Mouse (Mus musculus): ENCODE measurements around the gene Hist2h4. TPM values are rescaled to one million over a fixed set of nuclear protein-coding genes. Genes with fewer than 3 reads are reported as not detected.
"Not testable (repeated sequence)": the region's sequence is repeated elsewhere in the genome, so short reads cannot be mapped to it uniquely, and the experiment has no call there.

Hist2h4 gene
- polyA plus RNA-seq, 1 experiment from 2014 or later = 10.9 TPM

DNA sequence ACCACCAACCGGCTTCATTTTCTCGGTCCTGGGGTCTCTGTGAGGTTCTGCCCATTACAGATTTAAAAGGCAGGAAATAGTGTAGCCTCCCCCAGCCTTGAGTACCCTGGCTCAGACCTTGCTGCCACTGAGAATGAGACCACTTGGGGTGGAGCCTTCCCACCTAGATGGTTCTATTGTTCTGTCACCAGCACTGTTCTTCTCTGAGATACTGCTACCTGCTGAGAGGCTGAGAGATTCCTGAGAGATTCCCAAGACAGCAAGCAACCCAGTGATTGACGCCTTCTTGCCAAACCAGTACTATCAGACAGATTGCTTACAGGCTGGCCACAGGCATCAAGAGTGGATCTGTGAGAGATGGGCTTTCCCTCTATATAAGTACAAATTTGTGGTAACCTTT, 26.1 kb upstream of the Hist2h4 start:
- 75% methylated on average over 3 of the region's 3 CpGs for WGBS
- H3K9ac ChIP-seq = no peak overlapping the region
- no peak for ATAC-seq (ENCODE audit: low FRiP score)
- no peak overlapping the region for H3K4me2 ChIP-seq (replicated peaks)
- H3K4me3 ChIP-seq = no peak overlapping the region
- H3K4me1 ChIP-seq = peaks cover 3% of the 10 kb centered on the region; the same call in 1 of the 2 replicates
- no peaks in the 10 kb centered on the region for H3K9me3 ChIP-seq (replicated peaks)
- peaks cover 15% of the 10 kb centered on the region for H3K27me3 ChIP-seq
- H3K36me3 ChIP-seq = no peaks in the 10 kb centered on the region
- H3K27ac ChIP-seq = no peak overlapping the region

DNA sequence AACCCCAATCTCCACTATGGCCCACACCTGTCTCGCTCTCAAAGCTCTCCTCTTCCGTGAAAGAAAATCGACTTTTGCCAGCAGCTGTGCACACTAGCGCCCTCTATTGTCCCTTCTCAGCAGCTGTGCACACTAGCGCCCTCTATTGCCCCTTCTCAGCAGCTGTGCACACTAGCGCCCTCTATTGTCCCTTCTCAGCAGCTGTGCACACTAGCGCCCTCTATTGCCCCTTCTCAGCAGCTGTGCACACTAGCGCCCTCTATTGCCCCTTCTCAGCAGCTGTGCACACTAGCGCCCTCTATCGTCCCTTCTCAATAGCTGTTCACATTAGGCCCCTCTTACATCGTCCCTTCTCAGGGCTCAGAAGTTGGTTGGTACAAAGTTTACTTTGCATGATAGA, 24.2 kb upstream of the Hist2h4 start:
- not testable (repeated sequence) for ATAC-seq (ENCODE audit: low FRiP score); H3K9me3 ChIP-seq (replicated peaks); H3K36me3 ChIP-seq; H3K27ac ChIP-seq; H3K4me2 ChIP-seq (replicated peaks); H3K9ac ChIP-seq; H3K4me3 ChIP-seq; H3K4me1 ChIP-seq
- 86% methylated on average over 11 of the region's 11 CpGs for WGBS
- H3K27me3 ChIP-seq = peaks cover 34% of the 10 kb centered on the region

DNA sequence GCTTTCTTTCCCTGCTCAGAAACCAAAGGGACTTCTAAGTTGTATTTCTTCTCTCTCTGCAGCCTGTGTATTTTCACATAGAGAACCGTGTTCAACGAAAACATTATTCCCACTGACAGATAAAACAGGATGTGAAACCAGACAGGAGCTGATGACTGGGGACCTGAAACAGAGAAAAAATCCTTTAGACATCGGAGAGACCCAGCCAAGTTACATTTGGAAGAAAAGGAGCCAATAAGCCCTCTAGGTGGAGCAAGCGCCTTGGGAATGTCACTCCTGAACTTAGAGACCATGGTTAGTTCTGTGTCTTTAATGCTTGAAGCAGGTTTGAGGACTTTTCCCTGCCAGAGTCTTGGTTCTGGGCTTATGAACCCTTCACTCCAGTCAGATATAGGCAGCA, 21.3 kb upstream of the Hist2h4 start:
- 25% methylated on average over 4 of the region's 4 CpGs for WGBS

DNA sequence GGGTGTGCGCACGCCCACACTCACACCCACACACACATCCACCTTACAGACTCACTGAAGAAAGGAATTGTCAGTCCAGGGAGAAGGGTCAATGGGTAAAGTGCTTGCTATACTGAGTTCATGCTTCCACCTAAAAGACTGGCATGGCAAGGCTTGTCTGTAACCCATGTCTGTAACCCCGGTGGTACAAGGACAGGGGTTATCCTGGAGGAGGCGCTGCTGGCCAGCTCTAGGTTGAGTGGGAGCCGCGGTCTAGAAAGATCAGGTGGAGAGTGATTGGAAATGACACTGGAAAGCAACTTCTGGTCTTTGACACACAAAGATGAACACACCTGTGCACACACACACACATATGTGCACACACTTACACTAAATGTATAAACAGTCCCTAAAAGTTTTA, 17.5 kb upstream of the Hist2h4 start:
- Histone ChIP-seq H3K36me3 (no peaks in the 10 kb centered on the region), H3K4me2 (replicated peaks) (no peak overlapping the region), H3K27ac (no peak overlapping the region), H3K27me3 (peaks cover 39% of the 10 kb centered on the region), H3K4me1 (0 out of 2 replicates have a peak, but pooled peaks cover 8% of the 10 kb centered on the region), H3K9ac (no peak overlapping the region), H3K4me3 (no peak overlapping the region), H3K9me3 (replicated peaks) (no peaks in the 10 kb centered on the region)
- ATAC-seq (ENCODE audit: low FRiP score) = no peak
- 51% methylated on average over 6 of the region's 6 CpGs for WGBS

More for the DNA sequence above, 21.3 kb upstream of the Hist2h4 start:
- H3K27ac ChIP-seq = no peak overlapping the region
- H3K27me3 ChIP-seq = peaks cover 39% of the 10 kb centered on the region
- H3K36me3 ChIP-seq = no peaks in the 10 kb centered on the region
- no peak for ATAC-seq (ENCODE audit: low FRiP score)
- H3K9me3 ChIP-seq (replicated peaks) = no peaks in the 10 kb centered on the region
- 0 out of 2 replicates have a peak overlapping the region, but pooled peaks have one; percentile 8 for H3K9ac ChIP-seq
- peak overlapping the region; percentile 15; the same call in 1 of the 2 replicates for H3K4me2 ChIP-seq (replicated peaks)
- peaks cover 3% of the 10 kb centered on the region; the same call in 1 of the 2 replicates for H3K4me1 ChIP-seq
- H3K4me3 ChIP-seq = no peak overlapping the region

DNA sequence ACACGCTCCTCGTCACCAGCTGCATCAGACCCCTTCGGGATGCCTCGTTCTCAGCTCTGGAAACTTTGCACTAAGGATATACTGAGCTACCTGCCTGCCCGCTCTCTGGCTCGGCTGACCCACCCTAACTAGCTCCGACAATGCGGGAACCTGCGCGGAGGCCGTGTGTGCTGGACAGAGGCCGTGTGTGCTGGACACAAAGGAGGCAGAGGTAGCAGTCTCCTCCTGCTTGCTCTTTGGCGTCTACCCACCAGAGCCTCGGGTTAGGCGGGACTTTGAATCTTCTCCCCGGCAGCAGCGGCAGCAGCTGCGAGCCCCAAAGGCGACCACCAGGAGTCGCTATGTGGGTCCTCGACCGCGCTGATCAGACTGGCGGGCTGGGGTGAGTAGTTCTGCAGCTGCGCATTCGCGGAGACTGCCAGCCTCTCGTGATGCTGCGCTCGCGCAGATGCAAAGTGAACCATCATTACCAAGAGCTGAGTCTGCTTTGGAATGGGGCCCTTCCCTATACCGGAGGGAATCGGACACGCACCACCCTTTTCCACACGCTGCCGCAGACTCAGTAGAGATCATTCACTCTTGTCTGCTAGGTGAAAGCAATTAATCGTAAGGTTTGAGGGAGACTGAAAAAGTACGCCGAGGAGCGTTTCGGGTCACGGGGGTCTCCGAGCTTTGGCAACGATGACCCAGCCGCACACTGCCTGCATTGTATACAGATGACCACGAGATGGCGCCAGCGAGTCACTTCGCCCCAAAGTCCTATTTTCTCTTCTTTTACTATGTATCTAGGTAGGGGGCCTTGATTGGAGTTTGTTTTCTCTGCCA, 14.9 kb upstream of the Hist2h4 start:
- H3K27ac ChIP-seq = peak overlapping the region; percentile 89
- 0 out of 2 replicates have a peak, but pooled peaks cover 8% of the 10 kb centered on the region for H3K4me1 ChIP-seq
- H3K27me3 ChIP-seq = peaks cover 17% of the 10 kb centered on the region; the same call in 1 of the 2 replicates
- no peaks in the 10 kb centered on the region for H3K9me3 ChIP-seq (replicated peaks)
- H3K36me3 ChIP-seq = no peaks in the 10 kb centered on the region
- peak; percentile 97 for ATAC-seq (ENCODE audit: low FRiP score)
- WGBS = under 1% methylated on average over 49 of the region's 49 CpGs
- H3K4me2 ChIP-seq (replicated peaks) = peak overlapping the region; percentile 84
- H3K9ac ChIP-seq = peak overlapping the region; percentile 63
- H3K4me3 ChIP-seq = peak overlapping the region; percentile 43

DNA sequence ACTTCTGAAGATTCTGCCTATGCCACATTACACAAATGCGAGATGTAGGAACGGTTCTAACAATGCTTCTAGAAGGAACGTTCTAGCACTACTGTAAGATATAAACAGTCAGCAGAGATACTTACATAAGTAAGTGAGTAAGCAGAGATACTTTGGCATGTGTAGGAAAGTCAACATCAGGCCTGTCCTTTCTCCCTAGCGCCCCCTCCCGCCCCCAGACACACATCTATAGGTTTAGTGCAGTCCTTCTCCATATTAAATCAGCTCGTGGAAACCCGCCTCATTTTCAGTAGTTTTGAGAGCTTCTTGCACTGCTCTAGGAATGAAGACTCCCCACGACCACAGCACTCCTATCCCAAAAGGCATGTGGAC, 14.3 kb upstream of the Hist2h4 start:
- Histone ChIP-seq H3K36me3 (no peaks in the 10 kb centered on the region), H3K27me3 (peaks cover 11% of the 10 kb centered on the region; the same call in 1 of the 2 replicates), H3K27ac (peak overlapping the region; percentile 89; the same call in 1 of the 2 replicates), H3K4me2 (replicated peaks) (peak overlapping the region; percentile 84), H3K4me1 (0 out of 2 replicates have a peak, but pooled peaks cover 8% of the 10 kb centered on the region), H3K4me3 (peak overlapping the region; percentile 43), H3K9me3 (replicated peaks) (no peaks in the 10 kb centered on the region), H3K9ac (peak overlapping the region; percentile 63)
- 14% methylated on average over 8 of the region's 8 CpGs for WGBS
- no peak for ATAC-seq (ENCODE audit: low FRiP score)

DNA sequence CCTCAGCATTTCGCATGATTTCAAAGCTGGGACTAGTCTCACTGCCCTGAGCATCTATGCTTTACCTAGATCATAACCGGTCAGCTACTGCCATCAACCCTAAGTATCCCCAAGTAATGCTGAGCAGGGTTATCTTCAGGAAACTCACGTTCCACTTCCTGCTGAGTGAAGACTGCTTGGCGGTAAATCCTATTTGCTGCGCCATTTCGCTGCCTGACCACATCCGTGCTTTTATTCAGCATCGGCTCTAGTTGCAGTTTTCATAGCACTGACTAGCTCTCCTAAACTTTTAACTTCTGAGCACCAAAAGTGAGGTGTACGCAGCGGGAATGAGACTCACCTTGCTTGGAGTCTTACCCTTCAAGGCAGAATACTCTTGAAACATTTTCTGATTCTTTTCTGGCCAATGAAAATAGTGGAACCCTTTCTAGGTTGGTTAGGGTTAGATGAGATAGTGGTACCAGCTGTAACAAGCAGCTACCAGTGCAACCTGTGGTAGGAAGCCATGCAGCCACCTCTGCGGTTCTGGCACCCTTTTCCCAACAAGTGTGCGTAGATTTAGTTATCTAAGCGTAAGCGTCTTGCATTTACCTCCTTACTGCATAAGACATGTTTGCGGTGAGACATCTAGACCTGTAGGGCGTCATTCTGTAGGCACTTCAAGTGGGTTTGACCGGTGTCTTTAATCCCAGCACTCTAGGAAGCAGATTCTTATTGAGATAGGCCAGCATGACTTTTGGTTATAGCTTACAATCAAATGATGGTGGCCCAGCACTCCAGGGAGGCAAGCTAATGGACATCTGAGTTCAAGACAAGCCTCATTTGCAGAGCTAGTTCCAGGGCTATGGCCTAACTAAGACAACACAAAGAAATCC, 10.7 kb upstream of the Hist2h4 start:
- H3K9ac ChIP-seq = no peak overlapping the region
- WGBS = 91% methylated on average over 17 of the region's 17 CpGs

DNA sequence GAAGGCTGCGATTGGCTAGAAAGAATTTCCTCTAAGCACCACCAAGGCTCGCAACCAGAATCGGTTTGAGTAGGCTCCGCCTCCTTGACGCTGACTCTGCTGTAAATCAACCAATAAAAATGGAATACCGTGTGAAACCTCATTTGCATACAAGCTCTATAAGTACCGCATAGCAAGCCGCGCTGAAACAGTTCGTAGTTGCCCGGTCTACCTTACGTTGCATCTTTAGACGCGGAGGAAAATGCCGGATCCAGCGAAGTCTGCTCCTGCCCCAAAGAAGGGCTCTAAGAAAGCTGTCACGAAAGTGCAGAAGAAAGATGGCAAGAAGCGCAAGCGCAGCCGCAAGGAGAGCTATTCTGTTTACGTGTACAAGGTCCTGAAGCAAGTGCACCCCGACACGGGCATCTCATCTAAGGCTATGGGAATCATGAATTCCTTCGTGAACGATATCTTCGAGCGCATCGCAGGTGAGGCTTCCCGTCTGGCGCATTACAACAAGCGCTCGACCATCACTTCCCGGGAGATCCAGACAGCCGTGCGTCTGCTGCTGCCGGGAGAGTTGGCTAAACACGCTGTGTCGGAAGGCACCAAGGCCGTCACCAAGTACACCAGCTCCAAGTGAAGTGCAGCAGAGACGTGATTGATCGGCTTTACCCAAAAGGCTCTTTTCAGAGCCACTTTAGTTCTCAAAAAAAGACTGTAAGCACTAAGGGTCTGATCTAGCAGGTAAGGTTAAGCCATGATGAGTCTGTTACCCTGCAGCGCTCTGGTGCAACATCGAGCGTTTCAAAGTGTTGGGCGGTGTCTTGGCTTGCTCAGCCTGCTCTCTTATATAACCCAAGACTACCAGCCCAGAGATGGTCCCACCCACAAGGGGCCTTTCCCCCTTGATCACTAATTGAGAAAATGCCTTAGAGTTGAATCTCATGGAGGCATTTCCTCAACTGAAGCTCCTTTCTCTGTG, 6.7 kb upstream of the Hist2h4 start, which contains the start of gene Hist2h2bb:
Gene Hist2h2bb (plus strand): TSS at position 242 of the 964 bp plus-strand sequence.
- no peaks in the 10 kb centered on the region for H3K27me3 ChIP-seq
- H3K9ac ChIP-seq = peak within 1 kb of the TSS; percentile 79
- H3K4me1 ChIP-seq = peaks cover 6% of the 10 kb centered on the region
- ATAC-seq (ENCODE audit: low FRiP score) = peak; percentile 95
- H3K27ac ChIP-seq = peak within 1 kb of the TSS; percentile 96
- peak within 1 kb of the TSS; percentile 49 for H3K4me3 ChIP-seq
- no peaks in the 10 kb centered on the region for H3K9me3 ChIP-seq (replicated peaks)
- under 1% methylated on average over 45 of the region's 45 CpGs for WGBS
- H3K36me3 ChIP-seq = no peaks in the 10 kb centered on the region
- H3K4me2 ChIP-seq (replicated peaks) = peak within 1 kb of the TSS; percentile 81

More for the DNA sequence above, 10.7 kb upstream of the Hist2h4 start:
- ATAC-seq (ENCODE audit: low FRiP score) = no peak
- no peaks in the 10 kb centered on the region for H3K36me3 ChIP-seq
- 0 out of 2 replicates have a peak, but pooled peaks cover 2% of the 10 kb centered on the region for H3K27me3 ChIP-seq
- no peak overlapping the region for H3K4me2 ChIP-seq (replicated peaks)
- H3K4me3 ChIP-seq = no peak overlapping the region
- 0 out of 2 replicates have a peak, but pooled peaks cover 8% of the 10 kb centered on the region for H3K4me1 ChIP-seq
- no peaks in the 10 kb centered on the region for H3K9me3 ChIP-seq (replicated peaks)
- H3K27ac ChIP-seq = no peak overlapping the region

DNA sequence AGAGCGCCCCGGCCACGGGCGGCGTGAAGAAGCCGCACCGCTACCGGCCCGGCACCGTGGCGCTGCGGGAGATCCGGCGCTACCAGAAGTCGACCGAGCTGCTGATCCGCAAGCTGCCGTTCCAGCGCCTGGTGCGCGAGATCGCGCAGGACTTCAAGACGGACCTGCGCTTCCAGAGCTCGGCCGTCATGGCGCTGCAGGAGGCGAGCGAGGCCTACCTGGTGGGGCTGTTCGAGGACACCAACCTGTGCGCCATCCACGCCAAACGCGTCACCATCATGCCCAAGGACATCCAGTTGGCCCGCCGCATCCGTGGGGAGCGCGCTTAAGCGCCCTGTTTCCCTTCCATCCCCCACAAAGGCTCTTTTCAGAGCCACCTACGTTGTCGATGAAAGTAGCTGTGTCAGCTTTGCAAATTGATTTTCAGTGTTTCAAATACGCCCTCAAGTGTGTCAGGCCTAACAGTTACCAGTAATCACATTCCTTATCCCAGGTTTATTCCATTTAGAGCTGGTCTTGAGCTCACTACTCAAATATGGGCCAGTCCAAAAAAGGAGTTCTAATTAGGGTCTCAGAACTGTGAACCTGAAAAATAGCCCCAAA, 5.8 kb upstream of the Hist2h4 start:
- Histone ChIP-seq H3K4me3 (peak overlapping the region; percentile 49), H3K9ac (peak overlapping the region; percentile 64), H3K27ac (peak overlapping the region; percentile 96), H3K4me1 (peaks cover 15% of the 10 kb centered on the region), H3K4me2 (replicated peaks) (peak overlapping the region; percentile 81)
- WGBS = 0% methylated on average over 16 of the region's 44 CpGs
- not testable (repeated sequence) for H3K27me3 ChIP-seq; H3K36me3 ChIP-seq; H3K9me3 ChIP-seq (replicated peaks)
- ATAC-seq (ENCODE audit: low FRiP score) = peak; percentile 65

DNA sequence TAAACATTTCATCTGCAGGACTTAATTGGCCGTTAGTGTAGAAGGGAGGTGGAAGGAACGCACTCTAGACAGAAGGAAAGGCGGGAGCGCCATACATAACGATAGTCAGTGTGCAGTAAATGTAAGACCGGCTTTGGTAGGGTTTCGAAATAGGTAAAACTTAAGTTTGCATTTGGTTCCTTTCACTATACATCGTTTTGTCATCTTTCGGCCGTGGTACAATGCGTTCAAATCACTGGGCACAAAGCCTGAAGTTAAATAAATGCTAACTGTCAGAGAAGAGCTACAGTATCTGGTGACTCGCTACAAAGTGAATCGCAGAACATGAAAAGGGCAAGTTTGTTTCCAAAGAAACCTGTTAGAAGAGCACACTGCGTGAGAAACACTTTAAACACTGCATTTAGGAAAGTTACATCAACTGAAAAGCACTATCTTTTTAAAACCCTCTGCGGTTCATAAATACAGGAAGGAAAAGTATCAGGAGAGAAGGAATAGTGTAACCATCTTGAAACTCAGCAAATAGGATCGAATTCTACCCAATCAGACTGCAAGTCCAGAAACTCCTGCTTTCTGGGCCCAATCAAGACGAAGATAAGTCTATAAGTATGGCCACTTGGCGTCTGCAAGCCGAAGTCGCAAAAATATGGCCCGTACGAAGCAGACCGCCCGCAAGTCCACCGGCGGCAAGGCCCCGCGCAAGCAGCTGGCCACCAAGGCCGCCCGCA, 5.1 kb upstream of the Hist2h4 start, which contains the start of gene Hist2h3b:
Gene Hist2h3b (plus strand): TSS at position 604 of the 725 bp plus-strand sequence.
- H3K9ac ChIP-seq = peak within 1 kb of the TSS; percentile 64
- 24% methylated on average over 30 of the region's 30 CpGs for WGBS
- H3K4me3 ChIP-seq = peak within 1 kb of the TSS; percentile 49
- no peaks in the 10 kb centered on the region for H3K36me3 ChIP-seq
- no peaks in the 10 kb centered on the region for H3K27me3 ChIP-seq
- peaks cover 16% of the 10 kb centered on the region for H3K4me1 ChIP-seq
- peak; percentile 73 for ATAC-seq (ENCODE audit: low FRiP score)
- peak within 1 kb of the TSS; percentile 81 for H3K4me2 ChIP-seq (replicated peaks)
- peak within 1 kb of the TSS; percentile 96 for H3K27ac ChIP-seq
- no peaks in the 10 kb centered on the region for H3K9me3 ChIP-seq (replicated peaks)

Data from hindbrain, embryonic 12.5 days (tissue).